Mouse (Mus musculus) stomach, embryonic 16.5 days (tissue): ENCODE data around the gene Slc43a1. TPM values are rescaled to one million over a fixed set of nuclear protein-coding genes. Genes with fewer than 3 reads are reported as not detected.
"Not testable (repeated sequence)": the region's sequence is repeated elsewhere in the genome, so short reads cannot be mapped to it uniquely, and the experiment has no call there.

ENCODE experiments used
- ATAC-seq: fragments of 200-750 bp; cut with Nextera tagmentation; 2 replicates; pipeline ENCODE4 v1.8.0; 2017; ENCODE audit warnings: moderate number of reproducible peaks, moderate TSS enrichment; ENCODE audit not compliant: insufficient read depth, low FRiP score
- H3K27ac ChIP-seq: fragments of 300-500 bp; sonication (generic); 2 replicates; pipeline ENCODE4 v1.5.1; 2014; ENCODE audit warnings: low read length
- H3K27me3 ChIP-seq: fragments of 300-500 bp; sonication (generic); 2 replicates; pipeline ENCODE4 v1.6.1; 2014; ENCODE audit warnings: low read length, control low read depth, mixed read lengths; ENCODE audit not compliant: control insufficient read depth, insufficient read depth
- H3K36me3 ChIP-seq: fragments of 300-500 bp; sonication (generic); 2 replicates; pipeline ENCODE4 v1.6.1; 2014; ENCODE audit warnings: low read length; ENCODE audit not compliant: control insufficient read depth, insufficient read depth
- H3K4me1 ChIP-seq: fragments of 300-500 bp; sonication (generic); 2 replicates; pipeline ENCODE4 v1.6.1; 2014; ENCODE audit warnings: low read length, control low read depth, mixed read lengths; ENCODE audit not compliant: control insufficient read depth, insufficient read depth
- H3K4me2 ChIP-seq: fragments of 300-500 bp; sonication (generic); 2 replicates; pipeline ENCODE4 v1.6.1; 2014; ENCODE audit warnings: low read depth, low read length, mixed read lengths
- H3K4me3 ChIP-seq: fragments of 300-500 bp; sonication (generic); replicated peaks from 2 replicates; pipeline ENCODE4 v1.5.1; 2014; ENCODE audit warnings: mild to moderate bottlenecking, low read length
- H3K9ac ChIP-seq: fragments of 300-500 bp; sonication (generic); 2 replicates; pipeline ENCODE4 v1.6.1; 2014; ENCODE audit warnings: low read length
- H3K9me3 ChIP-seq: fragments of 300-500 bp; sonication (generic); replicated peaks from 2 replicates; pipeline ENCODE4 v1.6.1; 2016; ENCODE audit warnings: low read length, control low read depth; ENCODE audit not compliant: control insufficient read depth
- WGBS: fragments of 180-500 bp; shearing (Covaris S2); extraction: QIAGEN DNeasy Blood & Tissue Kit; methylation state at CpG from one replicate; pipeline ENCODE4 v1.1.7; 2014; 5-methylcytosine and 5-hydroxymethylcytosine counted together
- polyA plus RNA-seq: library from polyadenylated mRNA; unstranded; fragments of >200 nt; fragmentation: Nextera tagmentation; extraction: Ambion mirVana; gene quantifications from 2 replicates; pipeline ENCODE4 v1.2.1, GENCODE M21; 2015

Slc43a1 gene
- polyA plus RNA-seq, 1 experiment from 2014 or later, result 20.8 TPM

GRCm38 (mm10) chr2:84801223-84801622 lies 37.4 kb upstream of the Slc43a1 start:
- H3K9me3 ChIP-seq, H3K4me3 ChIP-seq, H3K4me2 ChIP-seq, H3K27ac ChIP-seq, H3K36me3 ChIP-seq, H3K27me3 ChIP-seq, H3K9ac ChIP-seq, H3K4me1 ChIP-seq, ATAC-seq: not testable (repeated sequence)
- 70% methylated on average over 5 of the region's 5 CpGs for WGBS

- Histone ChIP-seq H3K36me3 (no peaks in the 10 kb centered on the region), H3K4me3 (no peak overlapping the region), H3K9me3 (no peaks in the 10 kb centered on the region), H3K27me3 (no peaks in the 10 kb centered on the region), H3K4me2 (no peak overlapping the region), H3K4me1 (peaks cover 4% of the 10 kb centered on the region; the same call in 1 of the 2 replicates), H3K9ac (no peak overlapping the region), H3K27ac (no peak overlapping the region)
- ATAC-seq, result no peak
- WGBS, result 87% methylated on average over 7 of the region's 7 CpGs
Measured at GRCm38 (mm10) chr2:84803963-84804362, 34.7 kb upstream of the Slc43a1 start.

GRCm38 (mm10) chr2:84806546-84806945 lies 32.1 kb upstream of the Slc43a1 start:
- no peaks in the 10 kb centered on the region for H3K36me3 ChIP-seq
- no peak overlapping the region for H3K4me2 ChIP-seq
- H3K4me3 ChIP-seq, result no peak overlapping the region
- peaks cover 3% of the 10 kb centered on the region; the same call in 1 of the 2 replicates for H3K4me1 ChIP-seq
- no peak for ATAC-seq
- 50% methylated on average over 5 of the region's 5 CpGs for WGBS
- no peak overlapping the region for H3K27ac ChIP-seq
- H3K9me3 ChIP-seq, result no peaks in the 10 kb centered on the region
- H3K9ac ChIP-seq, result no peak overlapping the region
- H3K27me3 ChIP-seq, result no peaks in the 10 kb centered on the region

- no peaks in the 10 kb centered on the region for H3K36me3 ChIP-seq
- H3K27me3 ChIP-seq, result no peaks in the 10 kb centered on the region
- H3K27ac ChIP-seq, result no peak overlapping the region
- H3K9me3 ChIP-seq, result no peaks in the 10 kb centered on the region
- no peak overlapping the region for H3K9ac ChIP-seq
- ATAC-seq, result no peak
- H3K4me3 ChIP-seq, result no peak overlapping the region
- no peak overlapping the region for H3K4me2 ChIP-seq
- H3K4me1 ChIP-seq, result peaks cover 3% of the 10 kb centered on the region; the same call in 1 of the 2 replicates
Measured at GRCm38 (mm10) chr2:84809330-84809729, 29.3 kb upstream of the Slc43a1 start.

- Histone ChIP-seq H3K27ac (no peak overlapping the region), H3K4me1 (peaks cover 3% of the 10 kb centered on the region; the same call in 1 of the 2 replicates), H3K4me3 (peak overlapping the region; percentile 34; the same call in 1 of the 2 replicates), H3K9ac (no peak overlapping the region), H3K9me3 (no peaks in the 10 kb centered on the region), H3K36me3 (no peaks in the 10 kb centered on the region), H3K4me2 (peak overlapping the region; percentile 64), H3K27me3 (no peaks in the 10 kb centered on the region)
- 0 out of 2 replicates have a peak, but pooled peaks have one; percentile 2 for ATAC-seq
- WGBS, result 74% methylated on average over 6 of the region's 6 CpGs
Measured at GRCm38 (mm10) chr2:84810526-84810885, 28.1 kb upstream of the Slc43a1 start.

GRCm38 (mm10) chr2:84810886-84811577 lies 27.6 kb upstream of the Slc43a1 start:
- Histone ChIP-seq H3K36me3 (no peaks in the 10 kb centered on the region), H3K4me3 (peak overlapping the region; percentile 34), H3K9me3 (no peaks in the 10 kb centered on the region), H3K27me3 (no peaks in the 10 kb centered on the region), H3K4me2 (peak overlapping the region; percentile 64), H3K9ac (peak overlapping the region; percentile 49; the same call in 1 of the 2 replicates), H3K27ac (peak overlapping the region; percentile 25; the same call in 1 of the 2 replicates), H3K4me1 (peaks cover 3% of the 10 kb centered on the region; the same call in 1 of the 2 replicates)
- ATAC-seq, result peak; percentile 54; the same call in 1 of the 2 replicates
- 24% methylated on average over 26 of the region's 26 CpGs for WGBS

GRCm38 (mm10) chr2:84811880-84812279 lies 26.8 kb upstream of the Slc43a1 start:
- no peaks in the 10 kb centered on the region for H3K9me3 ChIP-seq
- 56% methylated on average over 7 of the region's 7 CpGs for WGBS
- H3K27ac ChIP-seq, result no peak overlapping the region
- H3K27me3 ChIP-seq, result no peaks in the 10 kb centered on the region
- no peak overlapping the region for H3K4me2 ChIP-seq
- ATAC-seq, result peak; percentile 75
- H3K36me3 ChIP-seq, result no peaks in the 10 kb centered on the region
- no peak overlapping the region for H3K4me3 ChIP-seq
- peaks cover 3% of the 10 kb centered on the region; the same call in 1 of the 2 replicates for H3K4me1 ChIP-seq
- no peak overlapping the region for H3K9ac ChIP-seq

- Histone ChIP-seq H3K4me2 (no peak overlapping the region), H3K27ac (no peak overlapping the region), H3K36me3 (no peaks in the 10 kb centered on the region), H3K9me3 (no peaks in the 10 kb centered on the region), H3K27me3 (no peaks in the 10 kb centered on the region), H3K4me3 (no peak overlapping the region), H3K9ac (no peak overlapping the region), H3K4me1 (peaks cover 3% of the 10 kb centered on the region; the same call in 1 of the 2 replicates)
- no peak for ATAC-seq
- 78% methylated on average over 6 of the region's 6 CpGs for WGBS
Measured at GRCm38 (mm10) chr2:84812676-84813075, 26.0 kb upstream of the Slc43a1 start.

- Histone ChIP-seq H3K27me3 (no peaks in the 10 kb centered on the region; the same call in 1 of the 2 replicates), H3K4me3 (no peak overlapping the region), H3K9ac (no peak overlapping the region), H3K9me3 (no peaks in the 10 kb centered on the region), H3K27ac (no peak overlapping the region), H3K36me3 (no peaks in the 10 kb centered on the region), H3K4me1 (no peaks in the 10 kb centered on the region), H3K4me2 (no peak overlapping the region)
- WGBS, result 68% methylated on average over 3 of the region's 3 CpGs
- ATAC-seq, result no peak
Measured at GRCm38 (mm10) chr2:84819861-84820260, 18.8 kb upstream of the Slc43a1 start.
